Mouse (Mus musculus) lung, adult 2 months (tissue): ENCODE data around the gene Armh1. TPM values are rescaled to one million over a fixed set of nuclear protein-coding genes. Genes with fewer than 3 reads are reported as not detected.

Source experiments
- DNase-seq: peaks from one replicate; pipeline ENCODE4 v3.0.0; 2022
- H3K4me1 ChIP-seq: fragments of 200-500 bp; 2 replicates; pipeline ENCODE4 v1.6.1; 2011; ENCODE audit warnings: low read length; ENCODE audit not compliant: control insufficient read depth, insufficient read depth
- H3K4me3 ChIP-seq: fragments of 200-500 bp; replicated peaks from 2 replicates; pipeline ENCODE3; 2011; ENCODE audit warnings: low read depth, mild to moderate bottlenecking, control low read depth, low read length; ENCODE audit errors: extremely low read depth
- CTCF ChIP-seq: fragments of 200-500 bp; IDR thresholded peaks from 2 replicates; pipeline ENCODE4 v1.5.1; 2011; ENCODE audit warnings: mild to moderate bottlenecking, low read length, control low read depth; ENCODE audit not compliant: insufficient read depth
- POLR2A ChIP-seq: fragments of 200-500 bp; IDR thresholded peaks from 2 replicates; pipeline ENCODE4 v1.6.1; 2011; ENCODE audit warnings: low read depth, mild to moderate bottlenecking, control low read depth, low read length, borderline replicate concordance; ENCODE audit errors: extremely low read depth
- WGBS: fragments of 180-500 bp; shearing (Covaris S2); methylation state at CpG from one replicate; pipeline ENCODE4 v1.1.7; 2018; 5-methylcytosine and 5-hydroxymethylcytosine counted together
- polyA plus RNA-seq: library from polyadenylated mRNA; depleted of rRNA; stranded (reverse); fragments of >200 nt; gene quantifications from 2 replicates; pipeline ENCODE4 v1.2.3, GENCODE M21; 2012

Gene Armh1
- polyA plus RNA-seq, 1 experiment: 5.2 TPM

DNA sequence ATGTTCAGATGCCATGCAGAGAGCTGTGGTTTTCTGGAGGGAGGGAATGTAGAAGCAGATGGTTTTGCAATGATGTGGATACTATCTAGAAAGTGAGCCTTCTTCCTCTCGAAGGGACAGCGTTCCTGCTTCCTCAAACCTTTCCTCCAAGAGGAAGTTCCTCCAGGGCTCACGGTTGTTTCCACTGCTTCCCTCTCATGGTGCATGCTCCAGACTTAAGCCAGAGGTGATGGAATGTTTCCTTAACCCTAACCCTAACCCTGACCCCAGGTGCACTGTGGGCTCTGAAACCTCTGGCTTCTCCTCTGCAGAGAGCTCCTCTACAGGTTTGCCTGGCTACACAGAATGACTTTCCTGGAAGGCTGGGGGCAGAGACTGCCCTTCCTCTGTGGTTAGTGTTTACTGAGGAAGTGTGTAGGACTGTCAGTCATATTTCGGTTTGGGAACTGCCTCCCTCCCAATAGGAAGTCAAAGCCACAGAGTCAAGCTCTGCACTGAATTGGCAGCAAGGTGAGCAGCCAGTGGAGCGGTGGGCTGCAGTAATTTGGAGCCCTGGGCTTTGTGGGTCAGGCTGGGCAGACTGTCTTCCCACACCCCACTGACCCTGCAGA is 2.2 kb upstream of the Armh1 start:
- peaks cover 5% of the 10 kb centered on the region; the same call in 1 of the 2 replicates for H3K4me1 ChIP-seq
- WGBS: 27% methylated on average over 5 of the region's 5 CpGs
- no peak overlapping the region for H3K4me3 ChIP-seq
- no peak for DNase-seq
- TF ChIP-seq CTCF (no peak), POLR2A (no peak)

DNA sequence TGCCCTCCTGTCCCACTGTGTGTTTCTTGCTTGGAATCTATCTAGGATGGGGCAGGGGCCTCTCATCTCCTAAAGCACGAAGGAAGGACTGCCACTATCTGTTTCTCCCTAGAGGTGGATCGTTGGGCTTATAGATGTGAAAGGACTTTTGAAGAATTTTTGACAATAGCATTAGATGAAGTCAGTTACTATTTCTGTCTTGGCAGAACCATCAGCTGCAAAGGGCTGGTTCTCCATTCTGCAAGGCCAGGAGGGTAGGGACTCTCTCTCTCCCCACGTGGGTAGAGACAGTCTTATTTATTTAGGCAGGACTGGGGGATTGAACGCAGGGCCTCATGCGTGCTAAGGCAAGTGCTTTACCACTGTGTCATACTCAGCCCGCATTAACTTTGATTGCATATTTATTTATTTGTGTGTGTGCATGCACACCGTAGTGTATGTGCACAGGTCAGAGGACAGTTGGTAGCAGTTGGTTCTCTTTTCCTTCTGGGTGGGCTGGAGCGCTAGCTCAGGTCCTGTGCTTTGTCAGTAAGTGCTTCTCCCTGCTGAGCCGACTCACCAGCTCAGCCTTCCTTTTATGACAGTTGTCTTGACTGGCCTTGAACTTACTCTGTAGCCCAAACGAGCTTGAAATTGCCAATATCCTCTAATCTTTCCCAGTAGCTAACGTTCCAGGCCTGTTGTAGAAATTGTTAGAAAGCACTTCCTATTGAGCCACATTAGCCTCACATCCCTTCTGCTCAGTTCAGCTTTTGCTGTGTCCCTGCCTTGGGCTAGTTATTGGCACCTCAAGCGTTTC is 1.5 kb upstream of the Armh1 start:
- H3K4me3 ChIP-seq: no peak overlapping the region

DNA sequence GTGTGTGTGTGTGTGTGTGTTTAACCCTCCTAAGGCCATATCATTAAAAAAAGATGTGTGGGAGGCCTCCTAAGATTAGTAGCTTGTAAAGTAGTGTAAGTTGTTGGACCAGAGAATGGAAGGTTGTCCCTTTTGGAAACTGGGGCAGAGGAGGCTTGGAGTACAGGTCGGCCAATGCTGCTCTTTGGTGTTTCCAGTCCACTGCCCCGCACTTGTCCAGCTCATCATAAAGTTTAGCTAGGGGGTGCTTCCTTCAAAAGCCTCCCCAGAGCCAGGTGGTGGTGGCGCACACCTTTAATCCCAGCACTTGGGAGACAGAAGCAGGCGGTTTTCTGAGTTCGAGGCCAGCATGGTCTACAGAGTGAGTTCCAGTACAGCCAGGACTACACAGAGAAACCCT is 830 bp upstream of the Armh1 start:
- DNase-seq: no peak
- H3K4me3 ChIP-seq: no peak overlapping the region
- WGBS: 78% methylated on average over 5 of the region's 5 CpGs

More for the DNA sequence above, 1.5 kb upstream of the Armh1 start:
- no peak for DNase-seq
- H3K4me1 ChIP-seq: peaks cover 5% of the 10 kb centered on the region; the same call in 1 of the 2 replicates
- WGBS: 47% methylated on average over 12 of the region's 12 CpGs
- no peak for TF ChIP-seq CTCF

DNA sequence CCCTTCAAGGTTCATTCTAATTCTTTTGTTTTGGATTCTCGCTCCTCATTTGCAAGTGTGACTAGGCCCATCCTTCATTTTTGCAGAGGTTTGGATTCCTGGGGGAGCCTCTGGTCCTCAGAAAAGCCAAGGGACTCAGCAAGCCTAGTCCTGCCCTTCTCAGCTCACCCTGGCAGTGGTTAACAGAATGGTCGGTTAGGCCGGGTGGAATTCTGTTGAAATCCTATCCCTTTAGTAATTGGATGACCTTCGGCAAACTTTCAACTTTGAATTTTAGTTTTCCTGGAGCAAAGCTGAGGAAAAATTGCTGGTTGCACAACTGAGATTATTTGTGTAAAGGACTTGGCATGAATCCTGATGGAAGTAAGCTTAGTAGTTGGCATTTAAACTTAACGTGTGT is 426 bp upstream of the Armh1 start:
- Histone ChIP-seq H3K4me1 (peaks cover 5% of the 10 kb centered on the region; the same call in 1 of the 2 replicates), H3K4me3 (peak overlapping the region; percentile 95)
- WGBS: 31% methylated on average over 5 of the region's 5 CpGs
- DNase-seq: peak; percentile 39
- TF ChIP-seq POLR2A (no peak), CTCF (no peak)

More for the DNA sequence above, 830 bp upstream of the Armh1 start:
- TF ChIP-seq POLR2A: no peak
- TF ChIP-seq CTCF: no peak
- peaks cover 5% of the 10 kb centered on the region; the same call in 1 of the 2 replicates for H3K4me1 ChIP-seq

DNA sequence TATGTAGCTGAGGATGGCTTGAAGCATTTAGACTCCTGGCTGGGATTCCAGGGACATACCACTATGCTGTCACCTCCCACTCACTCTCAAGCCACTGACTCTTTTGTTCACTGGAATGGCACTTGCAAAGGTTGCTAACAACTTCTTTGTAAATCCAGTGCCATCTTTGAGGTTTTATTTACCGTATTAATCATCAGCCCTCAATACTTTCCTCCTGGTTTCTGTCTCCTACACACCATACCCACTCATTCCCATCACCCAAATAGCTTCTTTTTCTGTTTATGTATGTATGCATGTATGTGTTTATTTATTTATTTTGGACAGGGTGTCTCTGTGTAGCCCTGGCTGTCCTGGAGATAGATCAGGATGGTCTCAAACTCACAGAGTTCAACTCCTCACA is 943 bp downstream of the Armh1 start:
- 85% methylated on average over 1 of the region's 1 CpGs for WGBS

DNA sequence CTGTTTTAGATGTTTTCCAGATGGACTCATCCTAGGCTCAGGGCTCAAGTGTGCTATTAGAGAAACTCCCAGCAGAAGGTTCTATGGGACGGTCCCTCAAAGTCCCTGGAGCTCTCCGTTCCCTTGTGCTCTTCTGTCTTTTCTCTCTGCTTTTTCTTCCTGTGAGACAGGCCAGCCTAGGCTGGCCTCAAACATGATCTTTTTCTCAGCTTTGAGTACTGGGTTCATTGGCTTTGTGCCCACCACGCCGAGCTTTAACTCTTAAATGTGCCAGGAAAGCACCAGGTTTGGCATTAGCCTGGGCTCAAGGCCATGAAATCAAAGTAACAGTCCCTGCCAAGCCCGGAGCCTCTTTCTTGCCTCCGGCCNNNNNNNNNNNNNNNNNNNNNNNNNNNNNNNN is 11.1 kb downstream of the Armh1 start:
- TF ChIP-seq CTCF (no peak), POLR2A (no peak)
- H3K4me3 ChIP-seq: no peak overlapping the region
- 58% methylated on average over 6 of the region's 6 CpGs for WGBS
- no peak for DNase-seq
- H3K4me1 ChIP-seq: peaks cover 2% of the 10 kb centered on the region; the same call in 1 of the 2 replicates

More for the DNA sequence above, 943 bp downstream of the Armh1 start:
- no peak for TF ChIP-seq CTCF
- TF ChIP-seq POLR2A: no peak
- H3K4me3 ChIP-seq: no peak overlapping the region
- H3K4me1 ChIP-seq: peaks cover 5% of the 10 kb centered on the region; the same call in 1 of the 2 replicates
- no peak for DNase-seq

DNA sequence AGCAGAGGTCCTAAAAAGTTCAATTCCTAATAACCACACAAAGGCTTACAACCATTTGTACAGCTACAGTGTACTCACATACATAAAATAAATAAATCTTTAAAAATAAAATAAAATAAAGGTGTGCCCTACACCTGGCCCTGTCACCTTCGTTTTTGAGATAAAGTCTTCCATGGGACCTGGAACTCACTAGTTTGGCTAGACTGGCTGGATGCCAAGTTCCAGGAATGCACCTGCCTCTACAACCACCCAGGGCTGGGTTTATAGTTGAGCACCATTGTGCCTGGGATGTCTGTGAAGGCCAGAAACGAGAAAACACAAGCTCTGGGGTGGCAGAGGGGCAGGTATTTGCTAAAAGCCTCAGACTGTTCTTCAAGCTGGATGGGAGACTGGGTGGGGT is 12.8 kb downstream of the Armh1 start:
- no peak for DNase-seq
- WGBS: 31% methylated on average over 2 of the region's 2 CpGs
- Histone ChIP-seq H3K4me1 (peaks cover 2% of the 10 kb centered on the region; the same call in 1 of the 2 replicates), H3K4me3 (no peak overlapping the region)
- no peak for TF ChIP-seq POLR2A
- no peak for TF ChIP-seq CTCF

DNA sequence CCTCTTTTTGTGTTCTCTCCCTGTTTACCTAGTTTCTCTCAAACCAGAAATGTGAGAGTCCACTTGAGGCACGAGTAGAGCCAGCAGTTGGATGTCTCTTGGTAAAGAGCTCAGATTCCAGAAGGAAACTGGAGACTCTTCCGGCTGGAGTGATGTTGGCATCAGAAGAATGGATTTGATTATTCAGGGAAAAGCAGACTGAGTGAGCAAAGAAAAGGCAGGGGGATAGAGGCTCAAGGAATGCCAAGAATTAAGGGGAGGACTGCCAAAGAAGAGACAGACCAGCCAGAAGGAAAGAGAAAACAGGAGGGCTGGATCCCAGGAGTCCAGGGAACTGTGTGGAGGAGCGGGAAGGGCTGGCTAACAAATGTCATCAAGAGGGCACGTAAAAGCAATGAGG is 16.1 kb downstream of the Armh1 start:
- no peak overlapping the region for H3K4me3 ChIP-seq
- 38% methylated on average over 4 of the region's 4 CpGs for WGBS
- DNase-seq: no peak
- TF ChIP-seq CTCF (no peak), POLR2A (no peak)
- H3K4me1 ChIP-seq: no peaks in the 10 kb centered on the region

DNA sequence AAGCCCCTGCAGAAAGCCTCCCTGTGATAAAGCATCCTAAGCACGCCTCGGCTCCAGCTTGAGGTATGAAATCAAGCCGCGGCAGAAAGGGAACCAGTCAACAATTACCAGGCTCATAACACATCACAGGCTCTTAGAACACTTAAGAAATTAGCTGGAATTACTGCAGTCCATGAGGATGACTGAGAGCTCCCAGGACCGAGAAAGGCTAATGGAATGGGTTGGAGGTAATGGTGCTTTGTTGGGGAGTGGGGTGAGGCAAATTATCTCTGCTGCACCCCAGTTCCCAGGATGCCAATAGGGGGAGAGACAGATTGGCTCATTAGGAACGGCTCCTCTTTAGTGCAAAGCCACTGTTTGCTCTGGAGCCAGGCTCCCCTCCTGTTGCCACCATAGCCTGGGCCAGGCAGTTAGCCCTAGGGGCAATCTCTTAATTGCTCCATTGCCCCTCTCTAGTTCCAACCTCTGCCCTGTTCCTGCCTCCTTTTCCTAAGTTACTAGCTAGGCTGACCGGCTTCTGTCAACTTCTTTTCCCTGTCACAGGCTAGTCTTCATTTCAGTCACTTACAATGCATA is 17.7 kb downstream of the Armh1 start:
- DNase-seq: no peak
- WGBS: 74% methylated on average over 7 of the region's 7 CpGs
- TF ChIP-seq CTCF (no peak), POLR2A (no peak)
- no peak overlapping the region for H3K4me3 ChIP-seq
- H3K4me1 ChIP-seq: no peaks in the 10 kb centered on the region
